Mouse (Mus musculus): Measurements from ENCODE around the gene Gdf11.

Gene Gdf11

DNA sequence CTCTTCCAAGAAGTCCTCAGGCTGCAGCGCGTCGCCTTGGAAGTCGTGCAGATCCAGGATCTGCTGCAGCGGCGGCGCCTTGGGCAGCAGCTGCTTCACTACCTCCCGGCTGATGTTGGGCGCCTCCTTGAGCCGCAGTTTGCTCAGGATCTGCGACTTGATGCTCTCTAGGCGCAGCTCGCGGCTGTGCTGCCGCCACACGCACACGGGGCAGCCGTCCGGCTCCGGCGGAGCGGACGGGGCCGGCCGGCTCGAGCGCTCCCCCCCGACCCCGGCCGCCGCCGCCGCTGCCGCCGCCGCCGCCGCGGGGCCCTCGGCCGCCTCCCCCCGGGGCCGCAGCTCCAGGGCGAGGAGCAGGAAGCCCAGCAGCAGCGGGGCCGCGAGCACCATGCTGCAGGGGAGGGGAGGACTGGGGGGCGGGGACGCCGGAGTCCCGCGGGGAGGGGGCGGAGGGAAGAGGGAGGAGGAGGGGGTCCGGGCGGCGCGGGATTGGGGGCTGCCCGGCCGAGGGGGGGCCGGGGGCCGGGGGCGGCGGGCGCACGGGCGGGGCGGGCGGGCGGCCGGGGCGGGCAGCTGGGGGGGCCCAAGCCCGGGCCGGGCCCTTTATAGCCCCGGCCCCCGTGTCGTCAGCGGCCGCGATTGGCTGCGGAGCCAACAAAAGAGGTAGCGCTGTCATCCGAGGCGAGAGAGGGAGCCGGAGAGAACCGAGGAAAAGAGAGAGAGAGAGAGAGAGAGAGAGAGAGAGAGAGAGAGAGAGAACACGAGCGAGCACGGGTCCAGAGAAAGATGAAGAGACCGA, at the start of gene Gdf11:
Gene Gdf11 (minus strand): TSS at position 423 of the 799 bp plus-strand sequence.
- DNase-seq (ENCODE audit: low spot score): peak; percentile 87

DNA sequence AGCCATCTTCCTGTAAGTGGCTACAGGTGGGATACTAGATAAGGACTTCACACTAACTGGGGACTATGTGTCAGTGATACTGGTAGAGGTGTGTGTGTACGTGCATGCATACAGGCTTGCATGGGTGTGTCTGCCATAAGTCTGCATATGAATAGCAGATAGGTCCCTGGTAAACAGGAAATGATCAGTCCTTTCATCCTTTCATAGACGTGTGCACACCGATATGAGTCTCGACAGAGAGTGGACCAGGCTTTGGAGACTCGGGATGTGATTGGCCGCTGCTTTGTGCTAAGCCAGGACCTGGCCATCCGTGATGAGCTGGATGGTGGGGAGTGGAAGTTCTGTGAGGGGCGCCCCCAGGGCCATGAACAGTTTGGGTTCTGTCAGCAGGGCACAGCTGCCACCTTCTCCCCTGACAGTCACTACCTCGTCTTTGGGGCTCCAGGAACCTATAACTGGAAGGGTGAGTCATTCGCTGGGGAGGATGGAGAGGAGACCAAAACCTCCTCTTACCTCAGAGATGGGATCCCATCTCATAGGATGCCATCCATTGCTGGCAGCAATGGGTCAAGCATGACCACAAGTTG, 49.0 kb upstream of the Gdf11 start:
- no peak for DNase-seq (ENCODE audit: low spot score)

DNA sequence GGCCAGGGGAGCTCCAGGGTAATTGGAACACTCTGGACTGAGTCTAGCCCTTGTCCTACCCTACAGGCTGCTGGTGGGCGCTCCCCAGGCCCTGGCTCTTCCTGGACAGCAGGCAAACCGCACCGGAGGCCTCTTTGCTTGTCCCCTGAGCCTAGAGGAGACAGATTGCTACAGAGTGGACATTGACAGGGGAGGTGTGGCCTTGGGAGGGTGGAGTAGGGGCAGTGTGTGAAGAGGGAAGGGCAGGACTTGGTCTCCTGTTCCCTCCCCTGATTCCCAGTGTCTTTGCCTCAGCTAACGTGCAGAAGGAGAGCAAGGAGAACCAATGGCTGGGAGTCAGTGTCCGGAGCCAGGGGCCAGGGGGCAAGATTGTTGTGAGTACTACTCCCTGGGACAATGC, 47.5 kb upstream of the Gdf11 start:
- DNase-seq (ENCODE audit: low spot score): no peak

DNA sequence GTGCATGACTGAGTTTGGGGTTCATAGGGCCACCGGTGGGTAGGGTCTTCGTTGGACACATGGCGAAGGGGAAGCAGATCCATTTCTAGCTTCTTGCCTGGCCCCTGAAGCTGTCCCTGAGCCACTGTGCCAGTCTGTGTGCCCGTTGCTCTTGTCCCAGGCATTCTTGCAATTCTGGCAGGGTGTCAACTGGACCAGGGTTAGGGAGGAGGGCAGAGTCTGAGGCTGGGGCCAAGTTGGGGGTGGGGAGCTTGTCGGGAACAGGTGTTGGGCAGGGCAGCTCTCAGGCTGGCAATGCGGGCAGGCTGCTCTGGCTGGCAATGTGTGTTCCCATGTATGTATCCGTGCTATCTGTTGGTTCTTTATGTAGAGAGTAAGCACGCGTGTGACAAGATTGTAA, 46.9 kb upstream of the Gdf11 start:
- no peak for DNase-seq (ENCODE audit: low spot score)

DNA sequence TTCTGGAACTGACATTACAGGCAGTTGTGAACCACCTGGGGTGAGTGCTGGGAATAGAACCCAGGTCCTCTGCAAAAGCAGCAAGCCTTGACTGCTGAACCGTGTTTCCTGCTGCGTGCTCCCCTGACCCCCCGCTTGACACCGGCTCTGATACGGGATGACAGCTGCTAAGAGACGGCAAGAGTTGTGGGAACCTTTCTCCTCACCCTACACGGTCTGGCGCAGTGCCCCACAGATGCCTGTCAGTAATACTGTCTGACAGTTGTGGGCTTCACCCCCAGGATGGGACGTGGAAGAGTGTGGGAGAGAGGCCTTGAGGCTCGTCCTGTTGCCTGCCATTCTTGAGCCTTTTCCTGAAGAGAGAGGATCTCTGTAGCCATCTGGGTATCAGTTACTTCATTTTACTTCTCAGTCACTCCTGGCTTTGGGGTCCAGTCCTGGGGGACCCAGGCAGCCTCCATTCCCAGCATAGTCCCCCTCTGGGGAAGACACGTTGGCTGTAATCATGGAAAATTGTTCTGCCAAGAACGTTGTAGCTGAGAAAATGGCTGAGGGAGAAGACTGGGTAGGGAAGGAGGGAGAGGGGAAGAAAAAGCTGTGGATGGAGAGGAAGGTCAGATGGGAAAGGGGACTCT, 46.4 kb upstream of the Gdf11 start:
- DNase-seq (ENCODE audit: low spot score): no peak

DNA sequence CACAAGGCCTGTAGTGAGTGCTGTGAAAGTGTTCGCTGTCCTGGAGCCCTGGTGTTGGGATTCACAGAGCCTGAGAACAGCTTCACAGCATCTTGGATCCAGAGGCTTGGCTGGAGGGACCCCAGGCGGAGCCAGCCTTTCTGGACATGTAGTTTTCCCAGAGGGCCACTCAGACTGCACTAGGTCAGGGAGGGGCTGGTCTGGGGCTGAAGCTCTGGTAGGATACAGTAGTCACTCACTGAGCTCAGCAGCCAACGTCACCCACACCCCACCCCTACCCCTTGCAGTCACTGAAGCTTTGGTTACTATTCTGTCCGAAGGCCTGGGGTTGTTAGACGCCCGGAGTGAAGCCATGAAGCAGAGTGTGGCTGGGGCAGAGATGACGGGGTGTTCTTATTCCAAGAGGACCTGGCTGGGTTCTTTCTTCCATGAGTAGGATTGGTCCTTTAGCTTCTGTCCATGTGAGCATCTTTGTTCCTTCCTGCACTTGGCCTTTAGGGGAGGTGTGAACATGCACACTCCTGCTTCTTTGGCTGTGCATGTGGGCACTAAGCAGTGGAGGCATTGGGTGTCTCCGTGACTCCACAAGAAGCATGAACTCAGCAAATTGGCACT, 44.4 kb upstream of the Gdf11 start:
- no peak for DNase-seq (ENCODE audit: low spot score)

DNA sequence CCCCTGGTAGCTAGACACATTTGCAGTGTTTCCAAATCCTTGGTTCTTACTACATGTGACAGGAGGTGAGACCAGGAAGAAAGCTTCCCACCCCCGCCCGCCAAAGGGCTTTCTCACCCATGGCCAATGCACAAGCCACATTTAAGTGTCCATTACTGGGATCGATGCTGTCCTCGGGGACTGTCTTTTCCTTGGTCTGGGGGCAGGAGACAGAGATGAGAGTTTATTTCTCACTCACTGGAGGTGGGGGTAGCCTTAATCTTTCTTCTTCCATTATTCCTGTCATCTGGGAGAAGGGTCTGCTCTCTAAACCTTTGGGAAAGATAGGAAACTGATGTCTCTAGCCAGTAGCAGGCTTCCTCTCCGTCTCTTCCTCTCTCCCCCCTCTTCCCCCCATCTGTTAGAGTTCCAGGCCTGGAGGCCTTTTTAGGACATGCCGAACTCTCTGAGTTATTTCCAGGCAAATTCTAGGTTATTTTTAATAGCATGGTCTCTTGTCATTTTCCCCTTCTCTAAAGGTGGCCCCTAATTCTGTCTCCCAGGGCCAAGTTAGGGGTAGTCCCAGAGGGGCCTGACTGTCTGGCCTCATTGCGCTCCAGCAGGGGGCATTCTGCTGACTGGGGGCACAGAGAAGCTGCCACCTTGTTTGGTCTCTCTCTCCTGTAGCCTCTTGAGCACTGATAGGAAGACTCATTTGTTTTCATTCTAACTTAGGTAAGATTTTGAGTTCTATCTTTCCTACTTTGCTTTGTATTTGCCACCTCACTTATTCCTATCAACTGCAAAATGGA, 43.7 kb upstream of the Gdf11 start:
- DNase-seq (ENCODE audit: low spot score): no peak

DNA sequence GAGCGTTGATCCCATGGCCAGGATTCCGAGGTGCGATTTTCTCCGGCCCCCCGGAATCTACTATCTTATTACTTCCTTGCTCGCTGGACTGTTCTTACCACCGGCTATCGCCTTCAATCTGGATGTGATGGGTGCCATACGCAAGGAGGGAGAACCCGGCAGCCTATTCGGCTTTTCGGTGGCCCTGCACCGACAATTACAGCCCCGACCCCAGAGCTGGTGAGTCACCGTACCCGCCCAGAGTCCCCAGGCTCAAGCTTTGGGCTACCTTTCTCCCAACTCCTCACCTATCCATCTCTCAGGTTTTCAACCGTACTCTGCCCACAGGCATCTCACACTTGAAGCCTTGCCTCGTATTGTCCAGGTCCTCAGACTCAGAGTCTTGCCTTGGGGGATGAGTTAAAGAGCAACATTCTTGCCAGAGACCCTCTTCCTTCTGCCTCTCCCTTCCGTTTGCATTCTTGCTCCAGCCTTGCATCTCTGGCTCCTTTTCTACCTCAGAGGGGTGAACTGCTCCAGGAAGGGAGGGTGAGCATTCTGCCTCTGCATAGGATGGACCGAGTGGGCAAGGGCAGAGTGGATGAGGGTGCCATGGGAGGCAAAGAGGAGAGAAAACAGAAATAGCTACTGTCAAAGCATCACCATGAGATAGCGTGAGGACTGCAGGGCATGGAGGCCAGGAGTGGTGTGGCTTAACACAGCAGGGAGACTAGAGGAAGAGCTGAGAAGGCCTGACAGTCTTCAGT, 42.6 kb upstream of the Gdf11 start:
- DNase-seq (ENCODE audit: low spot score): no peak

DNA sequence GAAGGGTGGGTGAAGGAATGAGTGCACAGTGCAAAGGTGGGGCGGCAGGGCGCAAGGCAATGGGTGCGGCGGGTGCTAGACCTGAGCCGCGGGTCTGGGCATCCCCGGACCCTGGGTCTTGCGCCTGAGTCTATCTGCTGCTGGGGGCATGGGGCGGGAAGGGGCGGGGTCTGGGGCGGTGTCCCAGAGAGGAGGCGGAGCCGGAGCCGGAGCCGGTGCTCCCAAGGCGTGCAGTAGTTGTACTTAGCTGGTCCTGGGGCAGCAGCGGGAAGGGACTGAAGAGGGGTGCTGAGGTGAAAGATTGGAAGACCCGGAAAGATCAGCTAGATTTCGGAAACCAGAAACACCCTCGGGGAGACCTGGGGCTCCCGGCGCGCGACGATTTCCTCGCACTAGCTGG, 42.1 kb upstream of the Gdf11 start, which contains the start of gene Itga7:
Gene Itga7 (plus strand): TSS at position 245 of the 400 bp plus-strand sequence.
- peak; percentile 64 for DNase-seq (ENCODE audit: low spot score)

DNA sequence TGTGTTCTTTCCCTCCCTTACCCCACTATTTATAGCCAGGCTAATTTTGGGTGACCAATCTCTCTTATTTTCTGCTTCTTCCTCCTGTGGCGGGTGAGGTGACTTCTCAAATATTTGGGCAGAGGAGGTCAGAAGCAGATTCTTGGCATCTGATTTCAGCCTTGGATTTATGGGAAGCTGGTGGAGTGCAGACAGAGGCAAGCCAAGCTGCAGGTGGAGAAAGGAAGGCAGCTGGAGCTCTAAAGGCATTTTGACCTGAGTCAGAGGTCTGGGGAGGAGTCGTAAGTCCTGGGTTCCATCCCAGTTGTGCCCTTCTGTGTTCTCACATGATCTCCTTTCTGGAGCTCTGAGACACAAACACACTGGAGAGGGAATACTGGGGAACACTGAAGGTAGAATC, 39.9 kb upstream of the Gdf11 start:
- DNase-seq (ENCODE audit: low spot score): no peak

DNA sequence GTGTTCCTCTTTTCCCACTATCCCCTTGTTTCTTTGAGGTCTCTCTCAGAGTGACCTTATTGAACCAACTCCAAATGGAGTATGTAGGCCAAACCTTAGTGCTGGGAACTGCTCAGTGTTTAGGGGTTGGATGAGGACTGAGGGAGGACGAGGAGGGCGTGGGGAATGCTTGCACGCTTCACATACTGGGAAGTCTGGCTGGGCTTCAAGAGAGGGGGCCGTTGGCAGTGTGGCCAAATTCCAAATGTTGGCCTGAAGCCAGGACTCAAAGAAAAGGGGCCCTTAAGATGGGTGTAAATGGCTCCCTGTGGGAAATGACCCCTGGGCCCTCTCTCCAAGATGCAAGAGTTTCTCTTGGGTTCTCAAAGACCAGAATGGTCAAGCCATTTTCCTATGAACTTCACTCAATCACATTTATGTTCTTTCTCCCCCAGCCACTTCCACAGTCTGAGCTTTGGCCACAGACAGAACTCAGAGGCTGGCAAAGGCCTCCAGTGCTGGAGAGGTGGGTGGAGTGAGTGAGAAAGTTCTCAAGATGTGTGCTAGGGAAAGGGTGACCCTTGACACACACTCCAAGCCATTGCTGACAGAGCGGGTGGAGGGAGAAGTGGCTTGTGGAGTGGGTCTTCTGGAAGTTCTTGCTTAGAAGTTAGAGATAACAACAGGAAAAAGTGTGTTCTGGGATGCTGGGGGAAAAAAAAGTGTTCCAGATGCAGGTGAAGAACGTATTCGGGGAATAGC, 38.3 kb upstream of the Gdf11 start:
- DNase-seq (ENCODE audit: low spot score): no peak

DNA sequence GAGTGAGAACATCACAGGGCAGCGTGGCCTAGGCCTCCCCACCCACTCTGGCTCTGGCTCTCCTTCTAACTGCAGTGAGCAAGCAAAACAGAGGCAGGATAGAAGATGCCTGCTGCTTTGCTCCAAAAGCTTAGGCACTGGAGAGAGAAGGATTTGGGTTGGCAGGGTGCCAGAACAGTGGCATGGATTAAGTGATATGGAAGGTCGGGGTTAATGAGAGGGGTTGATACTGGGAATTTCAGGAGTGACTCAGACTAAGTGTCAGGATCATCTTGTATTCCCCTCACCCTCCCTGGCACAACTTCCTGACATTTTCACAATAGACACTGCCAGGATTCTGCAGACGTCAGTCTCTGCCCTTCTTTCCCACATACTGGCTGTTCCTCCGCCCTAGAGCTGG, 36.8 kb upstream of the Gdf11 start:
- no peak for DNase-seq (ENCODE audit: low spot score)

DNA sequence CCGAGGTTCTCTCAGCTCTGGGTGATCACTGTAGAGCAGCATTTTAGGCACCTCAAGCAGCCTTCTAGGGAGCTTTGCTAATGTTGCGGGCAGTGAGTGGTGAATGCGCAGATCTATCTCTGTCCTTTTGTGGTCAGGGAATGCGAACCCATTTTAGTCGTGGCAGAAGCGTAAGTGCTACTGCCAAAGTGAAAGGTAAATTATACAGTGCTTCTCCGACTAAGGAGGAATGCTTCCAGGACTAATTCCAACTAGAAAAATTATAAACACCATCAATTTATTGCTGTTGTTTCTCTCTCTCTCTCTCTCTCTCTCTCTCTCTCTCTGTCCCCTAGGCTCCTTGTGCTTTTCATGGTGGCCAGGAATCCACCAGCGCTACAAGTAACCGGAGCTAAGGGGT, 32.4 kb upstream of the Gdf11 start, which contains the start of gene Bloc1s1:
Gene Bloc1s1 (minus strand): TSS at position 101 of the 400 bp plus-strand sequence.
- DNase-seq (ENCODE audit: low spot score): no peak

DNA sequence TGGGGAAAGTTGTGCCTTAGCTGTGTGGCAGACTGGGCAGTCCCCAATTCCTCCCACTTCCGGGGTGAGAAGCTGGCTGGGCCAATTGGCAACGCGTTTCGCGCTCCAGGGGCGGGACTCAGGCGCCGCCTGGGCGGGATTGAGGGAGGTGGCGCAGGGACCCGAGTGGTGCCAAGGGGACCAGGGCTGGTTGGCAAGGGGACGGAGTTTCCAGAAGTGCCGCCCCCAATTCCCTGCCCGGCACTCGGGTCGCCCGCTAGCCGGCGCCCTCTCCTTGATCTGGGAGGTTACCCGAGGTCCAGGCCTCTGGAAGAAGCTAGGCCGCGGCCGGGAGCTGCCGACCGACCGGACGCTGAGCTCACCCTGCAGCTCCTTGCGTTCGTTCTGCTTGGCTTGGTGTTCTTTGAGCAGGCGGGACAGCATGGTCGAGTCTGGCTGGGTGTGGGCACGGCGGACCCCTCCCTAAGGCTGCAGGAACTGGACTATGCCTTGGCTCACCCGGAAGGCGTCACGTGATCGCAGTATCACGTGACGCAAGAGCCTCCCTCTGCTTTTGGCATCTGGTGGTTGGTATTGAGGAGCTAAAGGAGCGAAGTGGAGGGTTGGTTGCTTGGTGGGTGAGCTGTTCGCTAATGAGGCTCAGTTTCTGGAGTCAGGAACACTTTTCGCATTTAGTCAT, 31.6 kb upstream of the Gdf11 start:
- peak; percentile 85 for DNase-seq (ENCODE audit: low spot score)

DNA sequence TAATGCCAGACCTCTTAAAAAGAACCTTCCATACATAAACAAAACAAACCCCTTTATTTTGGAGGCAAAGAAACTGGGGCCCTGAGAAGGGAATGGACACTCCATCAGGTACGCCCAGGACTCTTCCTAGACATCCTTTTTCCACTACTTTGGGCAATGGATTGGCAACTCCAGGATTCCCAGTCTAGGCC, 31.2 kb upstream of the Gdf11 start, which contains the start of gene Rdh5:
Gene Rdh5 (minus strand): TSS at position 67 of the 191 bp plus-strand sequence.
- no peak for DNase-seq (ENCODE audit: low spot score)

DNA sequence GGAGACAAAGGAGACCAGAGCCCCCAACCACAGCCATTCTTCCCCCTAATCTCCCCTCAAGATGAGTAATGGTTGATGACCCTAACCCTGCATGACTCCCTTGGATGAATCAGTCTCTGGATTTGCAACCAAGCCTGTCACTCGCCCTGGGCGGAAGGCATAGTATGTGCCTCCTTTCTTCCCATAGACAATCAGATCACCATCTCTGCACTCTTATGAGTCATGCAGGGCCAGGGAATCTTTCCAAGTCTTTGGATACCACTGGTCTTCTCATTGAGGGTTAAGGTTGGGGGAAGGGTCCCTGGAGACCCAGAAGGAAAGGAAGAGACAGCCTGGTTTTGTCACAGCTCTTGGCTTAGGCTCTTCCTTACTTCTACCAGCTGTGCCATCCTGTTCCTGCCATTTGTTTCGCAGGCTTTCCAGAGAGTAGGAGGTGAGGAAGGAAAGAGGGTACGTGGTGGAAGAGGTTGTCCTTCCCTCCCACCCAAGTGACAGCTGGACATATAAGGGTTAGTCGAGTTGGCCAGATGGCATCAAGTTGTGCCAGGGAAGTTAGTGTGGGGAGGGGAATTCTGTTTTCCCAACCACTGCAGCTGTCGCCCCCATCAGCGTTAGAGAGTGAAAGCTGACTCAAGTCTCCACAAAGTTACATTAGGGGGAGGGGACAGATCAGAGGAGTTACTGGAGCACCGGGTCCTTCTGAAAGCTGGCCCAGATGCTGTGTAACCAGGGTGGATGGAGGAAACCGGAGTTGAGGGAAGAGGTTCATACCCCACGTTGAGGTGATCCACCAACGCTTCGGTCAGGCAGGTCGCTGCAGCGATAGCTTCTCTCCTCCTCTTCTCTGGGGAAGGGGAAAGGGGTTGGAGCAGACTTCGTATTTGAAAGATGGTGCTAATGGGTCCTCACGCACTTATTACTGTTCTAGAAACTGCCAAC, 30.6 kb upstream of the Gdf11 start:
- no peak for DNase-seq (ENCODE audit: low spot score)

DNA sequence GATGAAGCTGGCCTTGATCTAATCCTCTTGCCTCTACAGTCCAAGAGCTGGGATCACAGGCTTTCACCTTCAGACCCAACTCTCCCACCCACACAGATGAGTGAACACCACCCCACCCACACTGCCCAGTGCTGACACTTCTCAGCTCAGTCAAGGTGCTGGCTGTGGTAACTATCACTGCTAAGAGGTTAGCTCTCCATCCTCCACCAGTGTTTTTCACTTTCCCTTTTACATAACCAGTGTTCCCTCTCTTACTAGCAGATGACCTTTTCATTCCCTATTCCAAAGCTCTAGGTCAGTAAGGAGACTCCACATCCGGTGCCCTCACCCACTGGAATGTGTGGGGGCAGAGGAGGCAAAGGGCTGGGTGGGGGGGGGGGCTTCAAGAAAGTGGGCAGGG, 29.7 kb upstream of the Gdf11 start:
- no peak for DNase-seq (ENCODE audit: low spot score)

DNA sequence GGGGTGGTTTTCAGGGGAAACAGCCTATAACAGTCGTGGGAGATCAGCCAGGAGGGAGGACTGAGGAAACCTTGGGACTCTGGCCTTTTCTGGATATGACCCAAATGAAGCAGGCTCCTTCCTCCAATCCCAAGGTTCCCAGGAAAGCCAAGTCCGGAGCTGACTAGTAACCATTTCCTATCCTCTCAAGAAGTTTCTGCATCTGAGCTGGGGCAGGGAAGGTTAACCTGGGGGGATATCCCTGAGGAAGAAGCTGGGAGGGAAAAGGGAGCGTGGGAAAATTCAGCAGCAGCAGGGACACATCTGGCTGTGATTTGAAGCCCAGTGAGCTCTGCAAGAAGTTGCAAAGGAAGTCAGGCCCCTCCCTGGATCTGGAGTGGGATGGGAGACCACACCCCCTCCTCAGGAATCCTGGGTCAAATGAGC, 29.2 kb upstream of the Gdf11 start:
- DNase-seq (ENCODE audit: low spot score): no peak

DNA sequence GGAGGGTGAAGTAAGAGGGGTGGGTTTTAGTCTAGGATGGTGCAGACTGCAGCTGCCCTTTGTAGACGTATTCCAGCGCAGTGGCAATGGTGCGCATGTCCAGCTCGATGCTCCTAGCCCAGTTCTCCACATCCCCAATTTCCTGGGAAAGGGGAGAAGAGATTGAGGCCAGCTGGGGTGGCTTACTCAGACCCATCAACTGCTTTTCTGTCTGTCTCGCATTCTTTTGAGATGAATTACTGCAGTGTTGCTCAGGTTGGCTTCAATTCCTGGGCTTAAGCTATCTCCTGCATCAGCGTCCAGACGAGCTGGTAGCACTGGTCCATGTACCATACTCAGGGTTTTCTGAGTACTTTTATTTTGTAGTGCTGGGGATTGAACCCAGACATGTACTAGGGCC, 28.4 kb upstream of the Gdf11 start:
- no peak for DNase-seq (ENCODE audit: low spot score)
